Mouse (Mus musculus): ENCODE results near the gene Atm.

Atm gene

DNA sequence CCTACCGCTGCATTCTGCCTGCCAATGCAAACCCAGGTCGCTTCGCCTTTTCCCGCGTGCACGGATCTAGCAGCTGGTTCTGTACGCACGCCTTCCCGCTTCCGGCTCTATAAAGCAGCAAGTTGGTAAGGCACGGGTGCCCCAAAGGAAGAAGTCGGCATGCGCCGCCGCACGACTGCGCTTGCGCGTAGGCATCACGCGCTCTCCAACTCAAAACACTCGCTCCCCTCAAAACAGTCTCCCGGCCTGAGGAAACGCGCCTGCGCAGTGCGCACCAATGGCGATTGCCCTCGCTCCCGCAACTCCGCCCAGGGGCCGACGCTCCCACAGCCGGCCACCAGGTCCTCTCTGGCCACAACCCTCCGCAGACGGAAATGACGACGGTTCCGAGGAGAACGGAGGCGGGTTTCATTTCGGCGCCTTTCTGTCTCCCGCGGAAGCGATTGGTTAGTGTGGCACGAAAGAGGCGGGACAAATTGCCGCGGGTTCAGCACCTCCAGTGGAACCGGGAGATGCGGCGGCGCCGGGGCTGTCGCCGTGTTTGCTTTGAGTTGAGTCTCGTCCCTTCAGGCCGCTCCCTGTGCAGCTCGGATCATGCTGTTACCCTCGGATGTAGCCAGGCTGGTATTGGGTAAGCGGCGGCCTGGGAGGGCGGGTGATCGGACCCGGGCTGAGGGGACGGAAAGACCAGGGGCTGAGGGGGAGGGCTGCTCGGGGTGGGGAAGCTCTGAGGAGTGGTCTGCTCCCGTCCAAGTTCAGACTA, at the start of gene Atm, which contains the start of gene Npat:
Gene Atm, minus strand, starts transcription at position 183 of the 763 bp plus-strand sequence.
Gene Npat, plus strand, starts transcription at position 490 of the 763 bp plus-strand sequence.
- peak; percentile 99 for DNase-seq (ENCODE audit: low read depth, low spot score)

GRCm38 (mm10) chr9:53581870-53582269, 45.3 kb upstream of the Atm start:
- no peak for DNase-seq (ENCODE audit: low read depth, low spot score)

DNA sequence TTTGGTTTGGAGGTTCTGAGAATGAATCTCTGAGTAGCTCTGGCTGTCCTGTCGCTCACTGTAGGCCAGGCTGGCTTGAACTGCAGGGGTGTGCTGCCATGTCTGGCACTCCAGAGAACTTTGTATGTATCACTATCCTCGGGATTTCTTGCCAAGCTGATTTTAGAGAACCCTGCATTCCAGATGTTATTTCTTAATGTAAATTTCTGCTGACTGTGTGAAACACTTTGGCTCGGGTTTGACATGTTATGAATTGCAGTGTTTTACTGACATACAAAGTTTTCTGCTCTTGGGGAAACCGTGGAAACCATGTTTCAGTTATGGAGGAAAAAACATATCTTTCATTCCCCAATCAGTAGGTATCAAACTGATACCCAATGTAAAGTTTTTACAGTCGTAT, 39.2 kb upstream of the Atm start:
- DNase-seq (ENCODE audit: low read depth, low spot score), result no peak

- DNase-seq (ENCODE audit: low read depth, low spot score), result no peak
Measured at GRCm38 (mm10) chr9:53572516-53573307, 36.2 kb upstream of the Atm start.

DNA sequence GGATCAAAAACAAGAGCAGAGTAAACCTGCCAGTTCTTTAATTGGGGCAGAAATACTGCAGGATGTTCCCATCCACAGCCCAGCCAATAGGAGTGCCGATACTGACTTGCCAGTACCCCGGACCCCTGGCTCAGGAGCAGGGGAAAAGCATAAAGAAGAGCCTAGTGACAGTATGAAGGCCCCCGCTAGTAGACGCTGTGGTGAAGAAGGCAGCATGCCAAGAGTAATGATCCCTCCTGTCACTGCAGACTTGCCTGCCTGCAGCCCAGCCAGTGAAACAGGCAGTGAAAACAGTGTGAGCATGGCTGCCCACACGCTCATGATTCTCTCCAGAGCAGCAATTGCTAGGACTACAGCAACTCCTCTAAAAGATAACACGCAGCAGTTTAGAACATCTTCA, 34.1 kb upstream of the Atm start:
- no peak for DNase-seq (ENCODE audit: low read depth, low spot score)

DNA sequence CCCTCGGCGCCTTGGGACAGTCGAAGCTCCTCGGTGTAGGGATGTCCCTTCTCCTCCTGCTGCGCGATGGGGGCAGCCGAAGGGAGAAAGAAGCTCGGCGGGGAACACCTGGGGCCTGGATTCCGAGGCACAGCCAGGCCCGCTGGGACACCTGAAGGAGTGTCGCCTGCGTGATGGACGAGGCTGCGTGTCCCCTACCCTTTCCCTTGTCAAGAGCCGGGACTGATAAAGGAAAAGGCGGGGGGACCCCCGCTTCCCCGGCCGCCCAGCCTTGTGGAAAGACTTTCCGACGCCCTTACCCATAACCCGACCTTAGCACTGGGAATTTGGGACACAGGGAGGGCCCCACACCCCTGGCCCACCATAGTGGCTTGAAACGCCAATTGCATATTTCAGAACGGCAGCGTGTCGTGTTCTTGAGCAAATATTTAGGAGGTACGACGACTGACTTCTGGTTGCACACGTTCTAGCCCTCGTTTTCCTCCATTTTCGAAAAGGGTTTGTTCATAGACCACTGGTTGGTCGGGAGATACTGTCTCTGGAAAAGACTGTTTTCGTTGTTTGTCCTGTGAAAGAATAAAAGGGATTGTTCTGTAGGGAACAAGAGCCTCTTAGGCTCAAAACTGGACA, 911 bp upstream of the Atm start:
- DNase-seq (ENCODE audit: low read depth, low spot score), result no peak

- DNase-seq (ENCODE audit: low read depth, low spot score), result peak; percentile 35
Measured at GRCm38 (mm10) chr9:53535416-53536320, 872 bp downstream of the Atm start.

- no peak for DNase-seq (ENCODE audit: low read depth, low spot score)
Measured at GRCm38 (mm10) chr9:53517373-53518009, 19.0 kb downstream of the Atm start.

DNA sequence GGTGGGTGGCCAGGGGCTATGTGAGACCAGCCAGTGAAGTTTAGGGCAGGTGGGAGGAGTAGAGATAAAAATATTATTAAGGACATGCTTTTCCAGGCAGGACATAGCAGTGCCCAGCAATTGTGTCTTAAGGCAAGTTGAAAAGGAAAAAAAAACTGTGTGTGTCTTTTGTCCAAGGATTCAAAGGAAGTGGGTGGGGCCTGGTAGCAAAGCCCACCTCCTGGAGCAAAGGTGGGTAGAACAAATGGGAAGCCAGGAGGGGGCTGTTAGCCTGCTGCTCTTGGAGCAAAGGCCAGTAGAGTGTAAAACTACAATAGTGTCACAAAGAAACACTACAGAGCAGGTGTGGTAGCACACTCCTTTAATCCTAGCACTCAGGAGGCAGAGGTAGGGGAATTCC, 22.4 kb downstream of the Atm start:
- DNase-seq (ENCODE audit: low read depth, low spot score), result no peak

GRCm38 (mm10) chr9:53508053-53508452, 28.5 kb downstream of the Atm start:
- peak; percentile 52 for DNase-seq (ENCODE audit: low read depth, low spot score)

DNA sequence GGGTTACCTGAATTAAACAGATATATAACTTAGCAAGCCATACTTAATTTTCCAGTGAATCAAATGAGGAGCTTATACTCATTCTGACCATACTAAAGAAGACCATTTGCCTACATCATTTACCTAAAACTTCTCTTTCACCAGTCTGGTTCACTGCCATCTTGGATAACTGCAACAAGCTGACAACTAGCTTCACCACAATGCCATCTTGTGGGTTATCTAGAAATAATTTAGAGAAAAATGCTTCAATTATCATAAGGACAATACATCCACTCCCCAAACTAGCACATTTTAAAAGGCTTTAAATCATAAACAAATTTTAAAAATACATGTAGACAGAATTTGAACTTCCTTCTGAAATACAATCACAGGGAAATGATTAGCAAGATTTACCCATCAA, 50.7 kb downstream of the Atm start:
- no peak for DNase-seq (ENCODE audit: low read depth, low spot score)

- no peak for DNase-seq (ENCODE audit: low read depth, low spot score)
Measured at GRCm38 (mm10) chr9:53472806-53473518, 63.6 kb downstream of the Atm start.

DNA sequence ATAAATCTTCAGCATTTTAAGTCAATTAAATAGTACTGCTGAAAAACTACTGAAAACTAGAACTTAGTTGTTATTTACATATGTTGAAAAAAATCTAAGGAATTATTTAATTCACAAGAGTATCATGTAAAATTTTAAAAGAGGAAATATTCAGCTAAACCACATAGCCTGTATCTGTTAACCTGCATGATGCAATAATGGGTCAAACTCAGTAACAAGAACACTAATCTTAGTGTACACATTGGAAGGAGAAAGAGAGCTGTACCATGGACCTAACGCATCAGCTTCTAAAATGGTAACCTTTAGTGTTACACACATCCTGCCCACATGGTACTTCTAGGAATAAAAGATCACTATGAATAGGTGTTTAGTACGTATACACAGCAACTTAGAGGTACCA, 84.5 kb downstream of the Atm start:
- DNase-seq (ENCODE audit: low read depth, low spot score), result peak; percentile 47

GRCm38 (mm10) chr9:53450609-53451008, 85.9 kb downstream of the Atm start:
- no peak for DNase-seq (ENCODE audit: low read depth, low spot score)

DNA sequence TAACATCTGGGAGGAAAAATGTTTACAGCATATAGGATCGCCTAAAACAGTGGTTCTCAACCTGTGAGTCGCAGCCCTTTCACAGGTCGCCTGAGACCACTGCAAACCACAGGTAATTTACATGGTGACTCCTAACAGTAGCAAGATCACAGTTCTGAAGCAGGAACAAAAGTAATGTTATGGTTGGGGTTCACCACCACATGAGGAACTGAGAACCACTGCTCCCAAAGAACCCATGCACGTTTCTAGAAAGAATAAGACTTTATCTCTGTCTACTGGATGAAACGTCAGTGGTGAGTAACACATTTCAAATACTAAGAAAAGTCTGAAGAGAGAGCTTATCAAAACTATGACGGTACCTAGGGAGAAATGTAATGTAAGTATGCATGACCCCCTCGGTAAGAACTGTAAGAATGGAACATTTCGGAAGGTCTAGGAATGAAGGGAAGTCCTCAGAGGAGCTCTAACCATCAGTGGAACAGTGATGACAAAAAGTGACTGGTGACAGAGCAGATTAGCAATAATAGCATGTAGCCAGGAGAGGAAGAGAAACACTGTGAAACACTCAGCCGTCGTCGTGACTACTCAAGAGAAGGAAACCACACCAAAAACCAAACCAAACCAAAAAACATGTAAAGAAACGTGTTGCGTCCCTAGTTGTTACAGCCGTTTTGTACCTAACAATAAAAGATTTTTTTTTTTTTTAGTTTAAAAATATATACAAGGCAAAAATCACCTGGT, 100.5 kb downstream of the Atm start:
- no peak for DNase-seq (ENCODE audit: low read depth, low spot score)

DNA sequence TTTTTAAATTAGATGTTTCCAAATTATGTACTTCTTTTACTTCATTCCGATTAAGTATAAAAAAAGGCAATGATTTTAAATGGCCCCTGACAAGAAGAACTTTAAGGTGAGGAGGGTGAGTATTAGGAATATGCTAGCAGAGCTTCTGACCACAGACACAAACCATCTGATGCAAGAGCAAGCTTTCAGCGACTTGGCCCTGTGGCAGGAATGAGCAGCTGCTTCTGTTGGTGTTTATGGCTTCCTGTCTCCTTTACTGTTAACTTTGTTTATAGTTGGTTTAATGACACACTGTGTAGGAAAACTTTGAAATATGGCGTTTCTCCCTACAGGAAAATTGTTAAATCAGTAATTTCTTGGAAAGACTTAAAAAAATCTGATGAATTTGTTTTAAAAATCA, 108.9 kb downstream of the Atm start:
- peak; percentile 39 for DNase-seq (ENCODE audit: low read depth, low spot score)

DNA sequence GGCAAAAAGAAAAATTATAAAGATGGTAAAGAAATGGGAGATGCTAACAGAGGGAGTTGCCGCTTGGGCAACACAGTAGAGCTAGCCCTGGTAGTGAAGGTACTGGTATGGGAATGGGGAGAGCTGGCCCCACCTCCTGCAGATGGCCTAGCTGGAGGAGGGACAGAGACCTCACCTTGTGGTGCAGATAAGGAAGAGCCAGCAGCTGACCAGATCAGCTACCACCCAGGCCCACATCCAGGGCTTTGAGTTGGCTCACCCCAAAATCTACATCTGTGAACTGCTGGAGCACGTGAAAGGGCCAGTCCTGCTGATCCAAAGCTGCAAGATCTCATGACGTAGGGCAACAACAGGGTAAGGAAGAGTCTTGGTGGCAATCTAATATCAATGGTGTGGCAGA, 109.8 kb downstream of the Atm start:
- no peak for DNase-seq (ENCODE audit: low read depth, low spot score)

GRCm38 (mm10) chr9:53422133-53422896, 114.2 kb downstream of the Atm start:
- DNase-seq (ENCODE audit: low read depth, low spot score), result no peak

GRCm38 (mm10) chr9:53409427-53409826, 127.1 kb downstream of the Atm start:
- DNase-seq (ENCODE audit: low read depth, low spot score), result no peak

Measured in 3T3-L1 (cell line).